In the genomic region with DNA sequence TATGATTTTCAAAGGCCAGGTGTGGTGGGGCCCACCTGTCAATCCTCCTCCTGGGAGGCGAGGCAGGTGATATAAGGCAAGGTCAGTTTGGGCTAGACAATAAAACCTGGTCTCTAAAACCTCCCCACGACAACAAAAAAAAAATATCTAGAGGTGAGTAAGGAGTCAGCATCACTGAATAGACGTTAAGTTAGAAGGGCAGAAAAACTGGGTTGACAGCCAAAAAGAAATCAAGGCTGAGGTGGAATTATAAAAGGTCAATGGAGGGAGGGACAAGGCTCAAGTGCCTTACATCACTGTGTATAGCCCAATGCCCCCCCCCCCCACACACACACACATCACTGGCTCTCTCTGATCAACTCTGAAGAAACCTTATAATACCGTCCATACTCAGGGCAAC, we compare ENCODE assay signal across 8 mouse cellular contexts. TPM values are rescaled to one million over a fixed set of nuclear protein-coding genes. Genes with fewer than 3 reads are reported as not detected.
DNase-seq lines count a peak whose midpoint lies in the region; ATAC-seq and TF ChIP-seq lines count a peak whose summit lies in the region.

No protein-coding gene starts in this region.

- H3K4me3 ChIP-seq in kidney, embryonic 16.5 days (ENCODE audit: low read length): peak overlapping the region; percentile 85
- H3K4me3 ChIP-seq in embryonic facial prominence, embryonic 11.5 days (ENCODE audit: low read depth, low read length): peak overlapping the region; percentile 79
- peak overlapping the region; percentile 82 for H3K4me3 ChIP-seq in hindbrain, embryonic 16.5 days (ENCODE audit: low read length)
- peak overlapping the region; percentile 53 for H3K4me3 ChIP-seq in midbrain, postnatal 0 days (ENCODE audit: low read depth, low read length)

- 16% methylated on average over 4 of the region's 4 CpGs for WGBS in kidney, embryonic 16.5 days
- WGBS in embryonic facial prominence, embryonic 11.5 days: 22% methylated on average over 4 of the region's 4 CpGs
- WGBS in hindbrain, embryonic 16.5 days: 29% methylated on average over 4 of the region's 4 CpGs
- WGBS in midbrain, postnatal 0 days: 29% methylated on average over 4 of the region's 4 CpGs

- H3K36me3 ChIP-seq in kidney, embryonic 16.5 days (ENCODE audit: insufficient read depth, low read length): peaks cover 33% of the 10 kb centered on the region
- H3K36me3 ChIP-seq in embryonic facial prominence, embryonic 11.5 days (replicated peaks; ENCODE audit: control insufficient read depth, insufficient read depth, low read depth, low read length): peaks cover 4% of the 10 kb centered on the region
- H3K36me3 ChIP-seq in hindbrain, embryonic 16.5 days (ENCODE audit: control insufficient read depth, insufficient read depth, low read length): peaks cover 16% of the 10 kb centered on the region
- peaks cover 29% of the 10 kb centered on the region for H3K36me3 ChIP-seq in midbrain, postnatal 0 days (ENCODE audit: insufficient read depth, low read length)

- no peak for DNase-seq in kidney, adult 8-10 months
- no peak for DNase-seq in embryonic facial prominence, embryonic 11.5 days (ENCODE audit: low spot score)
- no peak for DNase-seq in midbrain, postnatal 0 days (ENCODE audit: low spot score)
- no peak for DNase-seq in embryo, embryonic 11 days
- DNase-seq in yolk sac, embryonic 10.5 days (ENCODE audit: low spot score): no peak
- DNase-seq in urinary bladder, adult 18-20 months (ENCODE audit: low spot score in 2 of 2): no peak

- H3K4me2 ChIP-seq in kidney, embryonic 16.5 days (replicated peaks; ENCODE audit: low read depth, low read length): peak overlapping the region; percentile 71
- peak overlapping the region; percentile 46 for H3K4me2 ChIP-seq in embryonic facial prominence, embryonic 11.5 days (ENCODE audit: low read depth, low read length)
- H3K4me2 ChIP-seq in hindbrain, embryonic 16.5 days (ENCODE audit: low read length): peak overlapping the region; percentile 86
- peak overlapping the region; percentile 81 for H3K4me2 ChIP-seq in midbrain, postnatal 0 days (ENCODE audit: low read depth, low read length, poor library complexity, severe bottlenecking)

- H3K27me3 ChIP-seq in kidney, embryonic 16.5 days (ENCODE audit: insufficient read depth, low read length): no peaks in the 10 kb centered on the region
- no peaks in the 10 kb centered on the region for H3K27me3 ChIP-seq in embryonic facial prominence, embryonic 11.5 days (ENCODE audit: control insufficient read depth, insufficient read depth, low read length)
- H3K27me3 ChIP-seq in hindbrain, embryonic 16.5 days (replicated peaks; ENCODE audit: control insufficient read depth, insufficient read depth, low read length): no peaks in the 10 kb centered on the region
- no peaks in the 10 kb centered on the region for H3K27me3 ChIP-seq in midbrain, postnatal 0 days (ENCODE audit: insufficient read depth, low read length)

- H3K27ac ChIP-seq in kidney, embryonic 16.5 days (ENCODE audit: low read length): peak overlapping the region; percentile 92
- peak overlapping the region; percentile 72; the same call in 1 of the 2 replicates for H3K27ac ChIP-seq in embryonic facial prominence, embryonic 11.5 days (replicated peaks; ENCODE audit: low read depth, low read length)
- peak overlapping the region; percentile 12; the same call in 1 of the 2 replicates for H3K27ac ChIP-seq in hindbrain, embryonic 16.5 days (ENCODE audit: low read depth, low read length)
- peak overlapping the region; percentile 96 for H3K27ac ChIP-seq in midbrain, postnatal 0 days (ENCODE audit: low read depth, low read length)

- no peak for ATAC-seq in kidney, embryonic 16.5 days (ENCODE audit: low FRiP score, low TSS enrichment)
- ATAC-seq in embryonic facial prominence, embryonic 11.5 days (replicated peaks; ENCODE audit: insufficient number of reproducible peaks, low FRiP score, low TSS enrichment, low read depth): no peak
- no peak for ATAC-seq in hindbrain, embryonic 16.5 days
- 0 out of 2 replicates have a peak, but pooled peaks have one; percentile 1 for ATAC-seq in midbrain, postnatal 0 days (ENCODE audit: low FRiP score)

- no peaks in the 10 kb centered on the region for H3K9me3 ChIP-seq in kidney, embryonic 16.5 days (ENCODE audit: low read length)
- no peaks in the 10 kb centered on the region for H3K9me3 ChIP-seq in embryonic facial prominence, embryonic 11.5 days (replicated peaks; ENCODE audit: control insufficient read depth, low read length)
- H3K9me3 ChIP-seq in hindbrain, embryonic 16.5 days (ENCODE audit: control insufficient read depth, low read length): no peaks in the 10 kb centered on the region
- no peaks in the 10 kb centered on the region for H3K9me3 ChIP-seq in midbrain, postnatal 0 days (ENCODE audit: low read length)

- H3K9ac ChIP-seq in kidney, embryonic 16.5 days (replicated peaks; ENCODE audit: low read length): peak overlapping the region; percentile 84
- H3K9ac ChIP-seq in embryonic facial prominence, embryonic 11.5 days (replicated peaks; ENCODE audit: low read length): peak overlapping the region; percentile 82
- H3K9ac ChIP-seq in hindbrain, embryonic 16.5 days (ENCODE audit: low read depth, low read length): peak overlapping the region; percentile 92
- peak overlapping the region; percentile 75 for H3K9ac ChIP-seq in midbrain, postnatal 0 days (replicated peaks; ENCODE audit: low read length, poor library complexity, severe bottlenecking)

- TF ChIP-seq CTCF in midbrain, postnatal 0 days (IDR thresholded peaks at IDR 0.05): no peak

- H3K4me1 ChIP-seq in kidney, embryonic 16.5 days (ENCODE audit: insufficient read depth, low read length): peaks cover 18% of the 10 kb centered on the region
- H3K4me1 ChIP-seq in embryonic facial prominence, embryonic 11.5 days (ENCODE audit: control insufficient read depth, insufficient read depth, low read length): peaks cover 3% of the 10 kb centered on the region; the same call in 1 of the 2 replicates
- H3K4me1 ChIP-seq in hindbrain, embryonic 16.5 days (ENCODE audit: control insufficient read depth, insufficient read depth, low read depth, low read length): peaks cover 16% of the 10 kb centered on the region
- peaks cover 11% of the 10 kb centered on the region for H3K4me1 ChIP-seq in midbrain, postnatal 0 days (ENCODE audit: insufficient read depth, low read length)

RNA-seq across cellular contexts. Expression of a gene that starts 0.7 kb away (rescaled TPM):
- 275 and 307 TPM in 2 replicates for polyA plus RNA-seq in kidney, embryonic 16.5 days (2015; fragmentation: Nextera tagmentation; extraction: Ambion mirVana)
- polyA plus RNA-seq in embryonic facial prominence, embryonic 11.5 days (2014; fragmentation: Nextera tagmentation; extraction: Ambion mirVana): 239 and 248 TPM in 2 replicates
- 215 and 216 TPM in 2 replicates for polyA plus RNA-seq in hindbrain, embryonic 16.5 days (2015; fragmentation: Nextera tagmentation; extraction: Ambion mirVana)
- total RNA-seq in midbrain, postnatal 0 days (2014; rRNA removed): 39.6 and 39.9 TPM in 2 replicates
- polyA plus RNA-seq in midbrain, postnatal 0 days (2015; fragmentation: Nextera tagmentation; extraction: Ambion mirVana): 182 and 194 TPM in 2 replicates

RNA-seq across cellular contexts. Expression of a gene that starts 28.4 kb away (rescaled TPM):
- 4.9 and 5.2 TPM in 2 replicates for polyA plus RNA-seq in kidney, embryonic 16.5 days (2015; fragmentation: Nextera tagmentation; extraction: Ambion mirVana)
- 4.9 and 8.4 TPM in 2 replicates for polyA plus RNA-seq in embryonic facial prominence, embryonic 11.5 days (2014; fragmentation: Nextera tagmentation; extraction: Ambion mirVana)
- 8.8 and 9.6 TPM in 2 replicates for polyA plus RNA-seq in hindbrain, embryonic 16.5 days (2015; fragmentation: Nextera tagmentation; extraction: Ambion mirVana)
- total RNA-seq in midbrain, postnatal 0 days (2014; rRNA removed): 23.9 and 31.0 TPM in 2 replicates
- polyA plus RNA-seq in midbrain, postnatal 0 days (2015; fragmentation: Nextera tagmentation; extraction: Ambion mirVana): 10.3 and 11.2 TPM in 2 replicates

RNA-seq across cellular contexts. Expression of a gene that starts 42.5 kb away (rescaled TPM):
- polyA plus RNA-seq in kidney, embryonic 16.5 days (2015; fragmentation: Nextera tagmentation; extraction: Ambion mirVana): 212 and 222 TPM in 2 replicates
- polyA plus RNA-seq in embryonic facial prominence, embryonic 11.5 days (2014; fragmentation: Nextera tagmentation; extraction: Ambion mirVana): 246 and 247 TPM in 2 replicates
- polyA plus RNA-seq in hindbrain, embryonic 16.5 days (2015; fragmentation: Nextera tagmentation; extraction: Ambion mirVana): 158 and 175 TPM in 2 replicates
- total RNA-seq in midbrain, postnatal 0 days (2014; rRNA removed): 133 and 142 TPM in 2 replicates
- polyA plus RNA-seq in midbrain, postnatal 0 days (2015; fragmentation: Nextera tagmentation; extraction: Ambion mirVana): 154 and 160 TPM in 2 replicates

Comparison
In these comparisons a context has a peak if more than half of its experiments do, and no peak if none do; other contexts are left out.
1. H3K27ac ChIP-seq: peak in every context shown above with its lines; median percentile 96 in midbrain, postnatal 0 days; 92 in kidney, embryonic 16.5 days; 72 in embryonic facial prominence, embryonic 11.5 days; 12 in hindbrain, embryonic 16.5 days.